Mouse (Mus musculus) limb, embryonic 12.5 days (tissue): Measurements from ENCODE around the gene Snx1. TPM values are rescaled to one million over a fixed set of nuclear protein-coding genes. Genes with fewer than 3 reads are reported as not detected.

Experiments
- ATAC-seq: fragments of 200-750 bp; cut with Nextera tagmentation; 2 replicates; pipeline ENCODE4 v1.8.0; 2017; ENCODE audit warnings: low read depth, moderate TSS enrichment; ENCODE audit not compliant: insufficient number of reproducible peaks, insufficient read depth, low FRiP score, low TSS enrichment
- H3K27ac ChIP-seq: fragments of 300-500 bp; sonication (generic); 2 replicates; pipeline ENCODE4 v1.5.1; 2016; ENCODE audit warnings: mild to moderate bottlenecking, moderate library complexity
- H3K27me3 ChIP-seq: fragments of 300-500 bp; sonication (generic); 2 replicates; pipeline ENCODE4 v1.6.1; 2016; ENCODE audit warnings: mild to moderate bottlenecking, moderate library complexity
- H3K36me3 ChIP-seq: fragments of 300-500 bp; sonication (generic); 2 replicates; pipeline ENCODE4 v1.6.1; 2016; ENCODE audit warnings: mild to moderate bottlenecking, moderate library complexity
- H3K4me1 ChIP-seq: fragments of 300-500 bp; sonication (generic); replicated peaks from 2 replicates; pipeline ENCODE4 v1.6.1; 2016
- H3K4me2 ChIP-seq: fragments of 300-500 bp; sonication (generic); 2 replicates; pipeline ENCODE4 v1.6.1; 2016; ENCODE audit warnings: mild to moderate bottlenecking, moderate library complexity
- H3K4me3 ChIP-seq: fragments of 300-500 bp; sonication (generic); replicated peaks from 2 replicates; pipeline ENCODE4 v1.5.1; 2016; ENCODE audit warnings: mild to moderate bottlenecking
- H3K9ac ChIP-seq: fragments of 300-500 bp; sonication (generic); replicated peaks from 2 replicates; pipeline ENCODE4 v1.6.1; 2016; ENCODE audit warnings: mild to moderate bottlenecking, moderate library complexity
- H3K9me3 ChIP-seq: fragments of 300-500 bp; sonication (generic); 2 replicates; pipeline ENCODE4 v1.6.1; 2016; ENCODE audit warnings: mild to moderate bottlenecking, moderate library complexity
- WGBS: fragments of 180-500 bp; shearing (Covaris S2); methylation state at CpG from one replicate; pipeline ENCODE4 v1.1.7; 2016; 5-methylcytosine and 5-hydroxymethylcytosine counted together
- polyA plus RNA-seq: library from polyadenylated mRNA; unstranded; fragments of >200 nt; fragmentation: Nextera tagmentation; extraction: Ambion mirVana; gene quantifications from 2 replicates; pipeline ENCODE4 v1.2.1, GENCODE M21; 2016

Snx1 gene
- polyA plus RNA-seq = 126 and 128 TPM in 2 replicates

DNA sequence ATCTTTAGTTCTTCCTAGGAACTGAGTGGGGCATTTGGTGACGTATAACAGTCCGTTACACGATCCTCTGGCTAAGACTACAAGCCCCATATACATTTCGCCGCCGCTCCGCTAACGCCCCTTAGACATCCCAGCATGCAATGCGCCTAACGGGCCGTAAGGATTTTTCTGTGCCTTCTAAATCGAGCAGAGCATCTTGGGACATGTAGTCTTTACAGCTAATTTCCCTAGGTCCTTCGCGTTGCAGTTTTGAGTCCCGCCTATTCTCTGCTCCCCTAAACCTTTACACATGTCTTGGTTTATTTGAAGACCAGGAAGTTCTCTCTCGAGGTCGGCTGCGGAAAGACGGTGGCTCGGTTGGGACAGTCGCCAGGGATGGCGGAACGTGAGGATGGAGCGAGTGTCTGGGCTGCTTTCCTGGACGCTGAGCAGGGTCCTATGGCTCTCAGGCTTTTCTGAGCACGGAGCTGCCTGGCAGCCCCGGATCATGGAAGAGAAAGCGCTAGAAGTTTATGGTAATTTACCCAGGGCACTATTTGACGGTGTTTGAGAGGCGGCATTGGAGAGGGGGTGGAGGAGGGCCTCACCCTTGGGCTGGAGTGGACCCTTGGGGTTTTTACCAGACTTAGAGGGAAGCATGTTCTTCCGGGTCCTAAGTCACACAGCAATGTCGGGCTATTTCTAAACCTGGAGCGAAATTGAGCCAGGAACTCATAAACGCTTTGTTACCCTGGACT is at the start of gene Snx1, which contains the start of gene Ciao2a:
Gene Snx1, minus strand, starts transcription at position 132 of the 737 bp plus-strand sequence.
Gene Ciao2a, plus strand, starts transcription at position 156 of the 737 bp plus-strand sequence.
- Histone ChIP-seq H3K9me3 (no peaks in the 10 kb centered on the region), H3K4me2 (peak within 1 kb of the TSS; percentile 60), H3K27ac (peak within 1 kb of the TSS; percentile 84), H3K36me3 (peaks cover 7% of the 10 kb centered on the region; the same call in 1 of the 2 replicates), H3K9ac (peak within 1 kb of the TSS; percentile 64), H3K4me1 (peaks cover 36% of the 10 kb centered on the region), H3K27me3 (no peaks in the 10 kb centered on the region), H3K4me3 (peak within 1 kb of the TSS; percentile 57)
- peak; percentile 80 for ATAC-seq
- 1% methylated on average over 34 of the region's 34 CpGs for WGBS

GRCm38 (mm10) chr9:66174985-66175384 is 48.6 kb upstream of the Snx1 start:
- Histone ChIP-seq H3K9ac (no peak overlapping the region), H3K36me3 (no peaks in the 10 kb centered on the region), H3K27me3 (no peaks in the 10 kb centered on the region), H3K4me1 (peaks cover 4% of the 10 kb centered on the region; the same call in 1 of the 2 replicates), H3K4me2 (no peak overlapping the region), H3K9me3 (no peaks in the 10 kb centered on the region), H3K27ac (no peak overlapping the region), H3K4me3 (no peak overlapping the region)
- 71% methylated on average over 3 of the region's 3 CpGs for WGBS
- no peak for ATAC-seq

DNA sequence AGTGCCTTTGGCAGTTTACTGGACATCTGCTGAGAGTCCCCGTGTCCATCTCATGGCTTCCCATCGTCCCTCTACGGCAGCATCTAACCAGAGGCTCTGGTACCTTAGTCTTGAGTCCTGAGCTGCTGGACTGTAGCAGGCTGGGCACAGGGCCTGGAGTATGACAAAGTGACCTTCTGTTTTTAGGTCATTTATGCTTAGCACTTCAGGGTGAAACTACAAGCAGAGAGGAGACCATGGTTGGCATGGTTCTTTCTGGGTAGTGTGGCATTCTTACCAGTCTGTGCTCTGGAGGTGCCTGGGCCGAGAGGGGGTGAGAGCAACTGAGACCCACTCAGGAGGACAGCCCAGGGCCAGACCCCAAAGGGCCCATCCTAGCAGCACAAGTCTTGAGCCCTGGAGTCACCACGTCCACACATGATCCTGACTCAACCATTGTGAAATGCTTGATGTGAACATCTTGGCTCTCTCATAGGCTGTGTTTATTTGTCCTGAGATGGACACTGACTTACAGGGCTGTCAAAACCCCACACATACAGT is 47.0 kb upstream of the Snx1 start:
- Histone ChIP-seq H3K9ac (no peak overlapping the region), H3K27ac (no peak overlapping the region), H3K9me3 (no peaks in the 10 kb centered on the region), H3K27me3 (no peaks in the 10 kb centered on the region), H3K36me3 (no peaks in the 10 kb centered on the region), H3K4me2 (no peak overlapping the region), H3K4me3 (no peak overlapping the region), H3K4me1 (peaks cover 4% of the 10 kb centered on the region; the same call in 1 of the 2 replicates)
- 95% methylated on average over 5 of the region's 5 CpGs for WGBS
- ATAC-seq = no peak

DNA sequence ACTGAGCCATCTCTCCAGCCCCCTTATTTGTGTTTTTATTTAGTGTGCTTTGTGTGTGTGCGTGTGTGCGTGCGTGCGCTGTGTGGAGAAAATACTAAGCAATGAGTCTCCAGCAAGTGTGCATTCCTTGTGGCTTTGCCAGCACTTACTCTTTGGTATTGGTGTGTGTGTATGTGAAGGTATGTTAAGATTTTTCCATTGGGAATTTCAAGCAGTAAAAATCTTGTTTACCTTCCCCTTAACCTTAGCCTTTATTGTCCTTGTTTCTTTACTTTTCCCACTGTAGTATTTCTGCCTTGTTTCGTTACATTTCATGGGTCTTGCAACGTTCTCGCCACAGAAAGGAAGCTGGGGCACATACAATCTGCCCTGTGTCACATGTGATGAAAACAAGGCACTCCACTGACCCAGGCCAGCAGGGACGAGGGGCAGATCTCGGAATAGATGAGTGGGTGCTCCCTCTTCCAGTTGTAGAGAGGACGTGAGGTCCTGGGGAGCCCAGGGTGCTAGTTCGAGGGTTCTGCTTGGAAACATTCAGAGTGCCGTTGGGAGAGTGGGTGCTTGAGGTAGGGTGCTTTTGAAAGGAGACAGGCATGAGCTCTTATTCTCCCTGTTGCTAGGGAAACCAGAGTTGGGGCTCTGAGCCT is 45.0 kb upstream of the Snx1 start:
- no peak for ATAC-seq

GRCm38 (mm10) chr9:66170506-66170905 is 44.1 kb upstream of the Snx1 start:
- Histone ChIP-seq H3K4me2 (no peak overlapping the region), H3K4me3 (no peak overlapping the region), H3K9me3 (no peaks in the 10 kb centered on the region), H3K36me3 (no peaks in the 10 kb centered on the region), H3K9ac (no peak overlapping the region), H3K27ac (no peak overlapping the region), H3K27me3 (no peaks in the 10 kb centered on the region), H3K4me1 (peaks cover 8% of the 10 kb centered on the region; the same call in 1 of the 2 replicates)
- 52% methylated on average over 5 of the region's 5 CpGs for WGBS
- no peak for ATAC-seq

More for the DNA sequence above, 45.0 kb upstream of the Snx1 start:
- Histone ChIP-seq H3K27me3 (no peaks in the 10 kb centered on the region), H3K4me2 (no peak overlapping the region), H3K9me3 (no peaks in the 10 kb centered on the region), H3K4me3 (no peak overlapping the region), H3K27ac (no peak overlapping the region), H3K4me1 (peaks cover 8% of the 10 kb centered on the region; the same call in 1 of the 2 replicates), H3K9ac (no peak overlapping the region), H3K36me3 (no peaks in the 10 kb centered on the region)
- 74% methylated on average over 12 of the region's 12 CpGs for WGBS

- Histone ChIP-seq H3K9me3 (no peaks in the 10 kb centered on the region), H3K4me3 (no peak overlapping the region), H3K9ac (no peak overlapping the region), H3K36me3 (no peaks in the 10 kb centered on the region), H3K27me3 (no peaks in the 10 kb centered on the region), H3K4me2 (no peak overlapping the region), H3K4me1 (peaks cover 8% of the 10 kb centered on the region; the same call in 1 of the 2 replicates), H3K27ac (no peak overlapping the region)
- 0% methylated on average over 1 of the region's 1 CpGs for WGBS
- ATAC-seq = no peak
Measured at GRCm38 (mm10) chr9:66168233-66168632, 41.8 kb upstream of the Snx1 start.

GRCm38 (mm10) chr9:66167222-66167621 is 40.8 kb upstream of the Snx1 start:
- Histone ChIP-seq H3K4me1 (peaks cover 8% of the 10 kb centered on the region; the same call in 1 of the 2 replicates), H3K9ac (no peak overlapping the region), H3K4me3 (no peak overlapping the region), H3K27me3 (no peaks in the 10 kb centered on the region), H3K4me2 (no peak overlapping the region), H3K9me3 (no peaks in the 10 kb centered on the region), H3K27ac (no peak overlapping the region), H3K36me3 (no peaks in the 10 kb centered on the region)
- no peak for ATAC-seq
- WGBS = 84% methylated on average over 5 of the region's 5 CpGs

- Histone ChIP-seq H3K27ac (no peak overlapping the region), H3K4me3 (no peak overlapping the region), H3K4me2 (no peak overlapping the region), H3K36me3 (no peaks in the 10 kb centered on the region), H3K4me1 (peaks cover 4% of the 10 kb centered on the region; the same call in 1 of the 2 replicates), H3K9me3 (no peaks in the 10 kb centered on the region), H3K9ac (no peak overlapping the region), H3K27me3 (peaks cover 19% of the 10 kb centered on the region)
- no peak for ATAC-seq
- 82% methylated on average over 9 of the region's 9 CpGs for WGBS
Measured at GRCm38 (mm10) chr9:66162995-66163394, 36.6 kb upstream of the Snx1 start.

DNA sequence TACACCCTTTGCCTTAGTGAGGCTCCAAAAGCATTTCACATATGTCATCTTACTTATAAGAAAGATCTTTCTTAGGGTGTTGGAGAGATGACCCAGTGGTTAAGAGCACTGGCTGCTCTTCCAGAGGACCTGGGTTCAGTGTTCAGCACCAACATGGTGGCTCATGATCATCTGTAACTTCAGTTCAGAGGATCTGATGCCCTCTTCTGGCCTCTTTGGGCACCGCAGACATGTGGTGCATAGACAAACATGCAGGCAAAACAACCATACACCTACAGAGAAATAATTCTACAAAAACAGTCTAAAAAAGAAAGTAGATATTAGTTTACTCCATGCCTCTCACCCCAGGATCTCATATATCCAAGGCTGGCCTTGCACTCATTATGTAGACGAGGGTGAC is 33.8 kb upstream of the Snx1 start:
- Histone ChIP-seq H3K4me1 (no peaks in the 10 kb centered on the region), H3K4me3 (no peak overlapping the region), H3K27ac (no peak overlapping the region), H3K36me3 (no peaks in the 10 kb centered on the region), H3K9ac (no peak overlapping the region), H3K9me3 (no peaks in the 10 kb centered on the region), H3K27me3 (peaks cover 35% of the 10 kb centered on the region), H3K4me2 (no peak overlapping the region)
- 92% methylated on average over 2 of the region's 2 CpGs for WGBS
- no peak for ATAC-seq

GRCm38 (mm10) chr9:66158885-66159430 is 32.6 kb upstream of the Snx1 start:
- 84% methylated on average over 6 of the region's 6 CpGs for WGBS
- Histone ChIP-seq H3K9me3 (no peaks in the 10 kb centered on the region), H3K27ac (no peak overlapping the region), H3K4me3 (no peak overlapping the region), H3K27me3 (peaks cover 35% of the 10 kb centered on the region), H3K4me2 (peak overlapping the region; percentile 64), H3K9ac (no peak overlapping the region), H3K4me1 (no peaks in the 10 kb centered on the region), H3K36me3 (no peaks in the 10 kb centered on the region)
- no peak for ATAC-seq
